Mouse (Mus musculus) MEL (cell line): Measurements from ENCODE around the gene Nr1d2. TPM values are rescaled to one million over a fixed set of nuclear protein-coding genes. Genes with fewer than 3 reads are reported as not detected.

Experiments
- DNase-seq: peaks from one replicate; pipeline ENCODE4 v3.0.0; 2011; ENCODE audit warnings: low read depth, low spot score
- H3K27ac ChIP-seq: 2 replicates; pipeline ENCODE4 v1.5.1; 2012; ENCODE audit warnings: low read depth, mild to moderate bottlenecking, control low read depth, low read length, moderate library complexity; ENCODE audit not compliant: control insufficient read depth
- H3K27me3 ChIP-seq, 2 experiments: fragments of 150-350 bp in 1 of 2; sonication (generic) in 1 of 2; 2 replicates each; pipeline ENCODE4 v1.6.1; 2012; ENCODE audit warnings: low read length in 2 of 2, mild to moderate bottlenecking in 2 of 2, improper control_type of control experiment in 1 of 2, moderate library complexity in 1 of 2; ENCODE audit not compliant: insufficient read depth in 2 of 2, control insufficient read depth in 1 of 2
- H3K36me3 ChIP-seq, 2 experiments: 2 replicates each; pipeline ENCODE4 v1.6.1; 2012 to 2014; ENCODE audit warnings: low read length in 2 of 2, improper control_type of control experiment in 1 of 2, inconsistent platforms in 1 of 2, mild to moderate bottlenecking in 1 of 2; ENCODE audit not compliant: insufficient read depth in 2 of 2, control insufficient read depth in 1 of 2
- H3K4me1 ChIP-seq, 2 experiments: fragments of 150-350 bp in 1 of 2; sonication (generic) in 1 of 2; 2 replicates each; pipeline ENCODE4 v1.6.1; 2012; ENCODE audit warnings: low read length in 2 of 2, improper control_type of control experiment in 1 of 2, mild to moderate bottlenecking in 1 of 2; ENCODE audit not compliant: insufficient read depth in 2 of 2, control insufficient read depth in 1 of 2
- H3K4me3 ChIP-seq, 2 experiments: fragments of 150-350 bp in 1 of 2; sonication (generic) in 1 of 2; 2 replicates each; pipeline ENCODE4 v1.5.1; 2012; ENCODE audit warnings: low read depth in 2 of 2, low read length in 2 of 2, mild to moderate bottlenecking in 2 of 2, moderate library complexity in 2 of 2, control low read depth in 1 of 2, improper control_type of control experiment in 1 of 2; ENCODE audit not compliant: control insufficient read depth in 1 of 2, insufficient read depth in 1 of 2
- H3K79me2 ChIP-seq: 2 replicates; pipeline ENCODE4 v1.6.1; 2012; ENCODE audit warnings: mild to moderate bottlenecking, low read length, moderate library complexity; ENCODE audit not compliant: control insufficient read depth, poor library complexity, insufficient read depth
- H3K9ac ChIP-seq: 2 replicates; pipeline ENCODE4 v1.6.1; 2012; ENCODE audit warnings: low read depth, mild to moderate bottlenecking, control low read depth, low read length, moderate library complexity; ENCODE audit not compliant: control insufficient read depth, poor library complexity, severe bottlenecking
- H3K9me3 ChIP-seq: fragments of 150-350 bp; sonication (generic); replicated peaks from 2 replicates; pipeline ENCODE4 v1.6.1; 2012; ENCODE audit warnings: mild to moderate bottlenecking, low read length, improper control_type of control experiment, moderate library complexity; ENCODE audit not compliant: insufficient read depth
- CHD2 ChIP-seq: IDR thresholded peaks from 2 replicates; pipeline ENCODE4 v1.6.1; 2011; ENCODE audit warnings: low read length, improper control_type of control experiment
- CTCF ChIP-seq, 3 experiments: IDR thresholded peaks in 2 of 3; conservative IDR thresholded peaks in 1 of 3; 2 replicates each; pipeline ENCODE4 v1.5.1; 2011 to 2012; ENCODE audit warnings: low read length in 3 of 3, low read depth in 2 of 3, mild to moderate bottlenecking in 2 of 3, improper control_type of control experiment in 1 of 3, inconsistent platforms in 1 of 3, mixed read lengths in 1 of 3, moderate library complexity in 1 of 3; ENCODE audit not compliant: control insufficient read depth in 1 of 3, insufficient read depth in 1 of 3, poor library complexity in 1 of 3, severe bottlenecking in 1 of 3
- E2F4 ChIP-seq: IDR thresholded peaks from 2 replicates; pipeline ENCODE4 v1.6.1; 2011; ENCODE audit warnings: low read depth, low read length, improper control_type of control experiment, borderline replicate concordance
- ELF1 ChIP-seq: IDR thresholded peaks from 2 replicates; pipeline ENCODE4 v1.6.1; 2014; ENCODE audit warnings: low read depth, mild to moderate bottlenecking, inconsistent platforms, low read length, improper control_type of control experiment, moderate library complexity
- GABPA ChIP-seq: IDR thresholded peaks from 2 replicates; pipeline ENCODE4 v1.6.1; 2012; ENCODE audit warnings: low read depth, mild to moderate bottlenecking, inconsistent platforms, low read length, improper control_type of control experiment, moderate library complexity
- GATA1 ChIP-seq: IDR thresholded peaks from 2 replicates; pipeline ENCODE4 v1.6.1; 2011; ENCODE audit warnings: low read depth, low read length, improper control_type of control experiment
- HCFC1 ChIP-seq: IDR thresholded peaks from 2 replicates; pipeline ENCODE4 v1.6.1; 2012; ENCODE audit warnings: low read depth, mild to moderate bottlenecking, inconsistent platforms, low read length, improper control_type of control experiment, moderate library complexity
- KAT2A ChIP-seq: conservative IDR thresholded peaks from 2 replicates; pipeline ENCODE4 v1.6.1; 2012; ENCODE audit warnings: low read depth, low read length, improper control_type of control experiment, inconsistent platforms
- MAX ChIP-seq: IDR thresholded peaks from 2 replicates; pipeline ENCODE4 v1.6.1; 2011; ENCODE audit warnings: low read length, improper control_type of control experiment
- MYB ChIP-seq: IDR thresholded peaks from 2 replicates; pipeline ENCODE4 v1.6.1; 2011; ENCODE audit warnings: mild to moderate bottlenecking, low read depth, low read length, improper control_type of control experiment
- NRF1 ChIP-seq: IDR thresholded peaks from 2 replicates; pipeline ENCODE4 v1.6.1; 2014; ENCODE audit warnings: low read depth, mild to moderate bottlenecking, inconsistent platforms, low read length, improper control_type of control experiment, moderate library complexity; ENCODE audit not compliant: poor library complexity, insufficient read depth, severe bottlenecking
- POLR2A ChIP-seq, 2 experiments: IDR thresholded peaks; 2 replicates each; pipeline ENCODE4 v1.6.1; 2011 to 2012; ENCODE audit warnings: low read length in 2 of 2, mild to moderate bottlenecking in 2 of 2, control low read depth in 1 of 2, improper control_type of control experiment in 1 of 2, low read depth in 1 of 2, moderate library complexity in 1 of 2; ENCODE audit not compliant: control insufficient read depth in 1 of 2, insufficient read depth in 1 of 2, poor library complexity in 1 of 2
- RAD21 ChIP-seq: IDR thresholded peaks from 2 replicates; pipeline ENCODE4 v1.6.1; 2011; ENCODE audit warnings: mild to moderate bottlenecking, low read depth, low read length, improper control_type of control experiment
- RCOR1 ChIP-seq: IDR thresholded peaks from 2 replicates; pipeline ENCODE4 v1.6.1; 2012; ENCODE audit warnings: low read depth, mild to moderate bottlenecking, inconsistent platforms, low read length, improper control_type of control experiment
- SMC3 ChIP-seq: IDR thresholded peaks from 2 replicates; pipeline ENCODE4 v1.6.1; 2011; ENCODE audit warnings: low read depth, low read length, improper control_type of control experiment
- TAL1 ChIP-seq: IDR thresholded peaks from 2 replicates; pipeline ENCODE4 v1.6.1; 2012; ENCODE audit warnings: mild to moderate bottlenecking, inconsistent platforms, low read length, moderate library complexity, mixed read lengths
- ZC3H11A ChIP-seq: IDR thresholded peaks from 2 replicates; pipeline ENCODE4 v1.6.1; 2012; ENCODE audit warnings: low read depth, mild to moderate bottlenecking, inconsistent platforms, low read length, improper control_type of control experiment
- ZNF384 ChIP-seq: IDR thresholded peaks from 2 replicates; pipeline ENCODE4 v1.6.1; 2012; ENCODE audit warnings: low read depth, mild to moderate bottlenecking, inconsistent platforms, low read length, improper control_type of control experiment
- polyA plus RNA-seq, 2 experiments: library from polyadenylated mRNA; stranded (reverse) in 1 of 2; unstranded in 1 of 2; fragments of >175 nt in 1 of 2; fragments of >200 nt in 1 of 2; gene quantifications; 2 replicates each; pipeline versions ENCODE4 v1.2.1 to v1.2.4; 2012; ENCODE audit warnings: low replicate concordance in 2 of 2, low read depth in 1 of 2; ENCODE audit not compliant: insufficient read length in 2 of 2, insufficient read depth in 1 of 2, missing spikeins in 1 of 2
- total RNA-seq: library from RNA; depleted of rRNA; stranded (reverse); fragments of 300-350 nt; gene quantifications from 2 replicates; pipeline ENCODE4 v1.2.3, GENCODE M21; 2012; rRNA removed

Gene Nr1d2
- total and polyA plus RNA-seq, 3 experiments: 4.9 to 6.1 TPM; not detected in 1

DNA sequence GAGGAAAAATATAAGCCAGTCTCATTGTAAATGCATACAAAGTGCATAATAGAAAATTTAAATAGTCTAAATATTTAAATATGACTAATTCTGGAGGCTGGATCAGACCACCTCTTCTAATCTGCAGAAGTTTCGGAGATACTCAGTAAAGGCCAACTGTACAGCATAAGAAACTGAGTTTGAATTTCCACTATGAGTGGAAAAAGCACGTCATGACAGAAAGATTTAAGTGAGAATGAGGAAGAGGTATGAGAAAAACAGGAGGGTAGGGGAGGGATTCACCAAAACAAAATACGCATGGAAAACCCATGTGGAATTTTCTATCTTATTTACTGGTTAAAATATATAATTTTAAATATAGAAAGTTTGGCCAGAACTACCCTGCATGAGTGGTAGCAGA, 71.3 kb downstream of the Nr1d2 start:
- no peak for DNase-seq
- no peak for TF ChIP-seq E2F4
- TF ChIP-seq POLR2A (IDR thresholded peaks at IDR 0.05; ENCODE audit: control insufficient read depth in 1 of 2, insufficient read depth in 1 of 2, low read depth in 1 of 2, low read length in 2 of 2, poor library complexity in 1 of 2): no peak
- no peak for TF ChIP-seq ZC3H11A
- no peak for TF ChIP-seq GATA1
- no peak for TF ChIP-seq NRF1
- no peak for TF ChIP-seq TAL1
- no peak for TF ChIP-seq ZNF384
- no peak for TF ChIP-seq MAX
- TF ChIP-seq ELF1: no peak
- no peak for TF ChIP-seq MYB
- TF ChIP-seq CHD2: no peak
- TF ChIP-seq GABPA: no peak
- TF ChIP-seq KAT2A: no peak
- TF ChIP-seq RCOR1: no peak
- TF ChIP-seq, all 39 proteins: peak for 0
- no peaks in the 10 kb centered on the region for H3K4me1 ChIP-seq
- no peaks in the 10 kb centered on the region for H3K36me3 ChIP-seq
- no peaks in the 10 kb centered on the region for H3K9me3 ChIP-seq
- H3K9ac ChIP-seq: no peak overlapping the region
- H3K4me3 ChIP-seq: no peak overlapping the region
- no peaks in the 10 kb centered on the region for H3K79me2 ChIP-seq
- H3K27ac ChIP-seq: no peak overlapping the region
- no peaks in the 10 kb centered on the region for H3K27me3 ChIP-seq

DNA sequence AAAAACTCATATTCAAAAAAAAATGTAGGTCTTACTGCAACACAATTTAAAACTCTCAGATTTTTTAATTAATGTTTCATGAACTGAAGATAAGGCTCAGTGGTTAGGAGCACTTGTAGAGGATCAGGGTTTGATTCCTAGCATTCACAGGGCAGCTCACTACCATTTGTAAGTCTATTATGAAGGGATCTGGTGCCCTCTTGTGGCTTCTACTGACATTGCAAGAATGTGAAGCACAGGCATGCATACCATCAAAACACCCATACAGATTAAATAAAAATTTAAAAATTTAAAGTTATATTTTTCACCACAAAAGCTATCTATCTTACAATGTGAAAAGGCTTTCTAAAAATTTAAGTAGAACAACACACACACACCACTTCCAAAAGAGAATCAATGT, 71.9 kb downstream of the Nr1d2 start:
- H3K36me3 ChIP-seq: no peaks in the 10 kb centered on the region
- H3K4me1 ChIP-seq: no peaks in the 10 kb centered on the region
- H3K9ac ChIP-seq: no peak overlapping the region
- H3K9me3 ChIP-seq: no peaks in the 10 kb centered on the region
- no peak overlapping the region for H3K27ac ChIP-seq
- H3K27me3 ChIP-seq: no peaks in the 10 kb centered on the region
- TF ChIP-seq CTCF (IDR thresholded peaks at IDR 0.05 in 2 of 3, conservative IDR thresholded peaks at IDR 0.05 in 1 of 3; ENCODE audit: control insufficient read depth in 1 of 3, insufficient read depth in 1 of 3, low read depth in 2 of 3, low read length in 3 of 3, poor library complexity in 1 of 3, severe bottlenecking in 1 of 3) (peak; percentile 43 to 71 (median 52)), HCFC1 (no peak), ZC3H11A (peak; percentile 57), RAD21 (peak; percentile 78), SMC3 (peak; percentile 70)
- peak; percentile 67 for DNase-seq
- H3K4me3 ChIP-seq: no peak overlapping the region
- no peaks in the 10 kb centered on the region for H3K79me2 ChIP-seq

Other genes with a start within 250 kb of the Nr1d2 start
- gene Nkiras1, start 32.0 kb upstream of the Nr1d2 start, total RNA-seq: 5.7 and 6.8 TPM in 2 replicates
- 1 to 10 TPM in 1 of 2 experiments, not detected in 1; 6.9 TPM for gene Nkiras1, start 32.0 kb upstream of the Nr1d2 start, polyA plus RNA-seq
- 1,780 and 1,810 TPM in 2 replicates for gene Rpl15, start 32.3 kb upstream of the Nr1d2 start, total RNA-seq
- gene Rpl15, start 32.3 kb upstream of the Nr1d2 start, polyA plus RNA-seq: 100 to 1,000 TPM in 1 of 2 experiments, 10 to 100 TPM in 1; 99.6 to 885 TPM
- 43.0 and 43.2 TPM in 2 replicates for gene Ube2e1, start 92.7 kb upstream of the Nr1d2 start, total RNA-seq
- gene Ube2e1, start 92.7 kb upstream of the Nr1d2 start, polyA plus RNA-seq: 100 to 1,000 TPM; 240 to 246 TPM